Mouse (Mus musculus) left cerebral cortex, adult 18-20 months (tissue): ENCODE measurements at regions not wholly inside any gene's neighbourhood (a gene's known extent, or its start where the extent isn't known, plus 50 kb on each side); places are given as distances from the start of the nearest gene placed in this dataset.

Experiments
- DNase-seq, 2 experiments: peaks; one replicate each; pipeline ENCODE4 v3.0.0; 2021 to 2022; ENCODE audit warnings: low spot score in 2 of 2, mixed read lengths in 1 of 2

- DNase-seq: no peak
Measured at GRCm38 (mm10) chr13:35381641-35382040, 278.0 kb upstream of the Cdyl start.

- no peak for DNase-seq
Measured at GRCm38 (mm10) chr13:35383000-35383623, 276.5 kb upstream of the Cdyl start.

- no peak for DNase-seq
Measured at GRCm38 (mm10) chr13:35383624-35384018, 276.0 kb upstream of the Cdyl start.

- DNase-seq: no peak
Measured at GRCm38 (mm10) chr13:35388380-35388779, 271.3 kb upstream of the Cdyl start.

GRCm38 (mm10) chr13:35389781-35390525 lies 269.7 kb upstream of the Cdyl start:
- no peak for DNase-seq

DNA sequence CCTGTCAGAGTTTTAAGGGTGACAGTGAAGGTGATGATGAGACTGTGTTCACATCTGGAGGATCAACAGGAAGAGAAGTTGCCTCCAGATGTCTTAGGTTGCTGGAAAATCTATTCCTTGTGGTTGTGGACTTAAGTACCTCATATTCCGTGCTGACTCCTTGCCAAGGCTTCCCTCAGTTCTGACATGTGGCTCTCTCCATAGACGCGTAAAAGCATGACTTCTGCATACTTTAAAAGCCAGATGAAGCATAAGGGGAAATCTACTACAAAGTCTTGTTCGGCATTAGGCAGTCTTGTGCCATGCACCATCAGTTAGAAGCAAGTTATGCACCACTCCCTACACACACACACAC lies 269.1 kb upstream of the Cdyl start:
- DNase-seq: no peak

DNA sequence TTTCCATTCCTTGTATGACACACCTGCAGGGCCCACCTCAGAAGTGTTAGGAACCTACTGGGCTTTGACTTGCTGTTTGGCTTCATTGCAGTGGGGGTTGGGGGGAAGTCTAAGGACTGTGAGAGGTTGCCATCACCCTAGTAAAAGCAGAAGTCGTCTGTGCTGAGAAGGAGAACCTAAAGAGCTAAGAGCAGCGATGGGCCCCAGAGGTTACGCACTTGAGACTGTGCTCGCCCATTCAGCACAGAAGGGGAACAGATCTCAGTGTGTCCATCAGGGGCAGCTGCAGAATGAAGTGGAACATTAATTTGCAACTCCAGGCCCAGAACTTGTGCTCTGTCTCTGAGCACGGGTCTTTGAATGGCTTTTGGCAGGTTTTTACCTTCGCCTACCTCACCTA lies 267.5 kb upstream of the Cdyl start:
- no peak for DNase-seq

DNA sequence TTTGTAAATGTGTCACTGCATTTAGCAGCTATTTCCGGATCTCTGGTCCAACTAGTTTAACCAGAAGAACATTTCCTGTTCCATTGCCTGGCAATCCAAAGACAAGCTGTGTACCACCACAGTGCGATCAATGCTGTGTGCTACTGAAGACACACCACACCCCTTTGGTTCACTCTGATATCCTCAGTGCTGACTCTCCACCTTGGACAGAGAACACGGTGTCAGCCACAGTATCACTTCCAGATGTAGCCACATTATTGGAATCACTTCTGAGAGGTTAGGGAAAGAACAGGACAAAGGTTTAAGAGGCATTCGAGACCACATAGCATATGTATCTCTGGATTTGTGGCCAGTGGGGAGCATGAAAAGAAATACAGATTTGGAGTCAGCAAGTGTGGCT lies 264.4 kb upstream of the Cdyl start:
- DNase-seq: no peak

- DNase-seq: no peak
Measured at GRCm38 (mm10) chr13:35395630-35396029, 264.0 kb upstream of the Cdyl start.

DNA sequence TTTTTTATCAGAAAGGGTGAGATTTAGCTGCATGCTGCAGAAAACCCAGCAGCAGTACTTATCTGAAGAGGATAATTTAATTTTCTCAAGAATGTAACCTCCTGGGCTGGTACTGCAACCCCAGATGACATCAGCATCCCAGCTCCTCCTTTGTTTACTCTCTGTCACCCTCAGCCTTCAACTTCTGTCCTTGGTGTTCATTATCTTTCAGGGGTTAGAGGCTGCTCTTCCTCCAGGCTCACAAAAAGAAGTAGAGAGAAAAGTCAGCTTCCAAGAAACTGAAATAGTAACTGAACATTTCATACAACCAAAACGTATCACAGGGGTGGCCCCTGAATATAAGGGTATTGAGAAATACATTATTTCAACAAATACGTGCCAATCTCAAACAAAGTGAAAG lies 262.5 kb upstream of the Cdyl start:
- DNase-seq: no peak

DNA sequence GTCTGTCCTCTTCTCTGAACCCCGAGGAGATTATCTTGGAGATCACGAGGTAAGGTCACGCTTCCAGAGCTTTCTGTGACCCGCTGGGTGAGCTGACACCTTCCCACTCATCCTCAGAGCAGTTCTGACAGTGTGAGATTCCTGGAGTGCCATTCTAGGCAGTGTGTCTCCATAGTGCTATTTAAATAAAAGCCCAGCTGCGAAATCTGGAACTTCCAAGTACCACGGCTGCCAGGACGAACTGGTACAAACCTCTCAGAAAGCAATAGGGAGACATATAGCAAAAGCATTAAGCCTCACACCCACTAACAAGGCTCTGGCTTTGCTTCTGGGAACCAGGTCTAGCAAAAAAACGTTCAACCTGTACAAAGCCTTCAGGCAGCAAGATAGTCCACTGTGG lies 261.4 kb upstream of the Cdyl start:
- DNase-seq: peak; percentile 4 to 16

- DNase-seq: no peak
Measured at GRCm38 (mm10) chr13:35402856-35403255, 256.8 kb upstream of the Cdyl start.

- no peak for DNase-seq
Measured at GRCm38 (mm10) chr13:35404428-35404827, 255.2 kb upstream of the Cdyl start.

GRCm38 (mm10) chr13:35405384-35405783 lies 254.2 kb upstream of the Cdyl start:
- no peak for DNase-seq

GRCm38 (mm10) chr13:35417500-35417899 lies 242.1 kb upstream of the Cdyl start:
- no peak for DNase-seq

DNA sequence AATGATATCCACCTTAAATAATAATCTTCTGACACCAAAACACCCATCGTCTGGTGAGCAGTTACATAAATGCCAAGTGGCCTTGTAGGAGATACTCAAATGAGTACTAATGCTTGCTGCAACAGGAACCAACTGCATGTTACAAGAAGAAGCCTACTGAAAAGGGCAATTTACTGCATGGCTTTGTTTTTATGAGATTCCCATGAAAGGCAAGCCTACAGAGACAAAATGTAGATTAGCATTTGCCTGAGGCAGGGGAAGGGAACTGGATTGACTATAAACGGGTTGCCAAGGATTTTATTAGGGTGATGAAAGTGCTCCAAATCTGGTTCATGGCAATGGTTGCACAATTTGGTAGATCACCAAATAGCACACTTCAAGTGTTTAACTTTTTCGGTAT lies 239.6 kb upstream of the Cdyl start:
- no peak for DNase-seq

GRCm38 (mm10) chr13:35426061-35426460 lies 233.6 kb upstream of the Cdyl start:
- DNase-seq: no peak

GRCm38 (mm10) chr13:35435173-35435572 lies 224.5 kb upstream of the Cdyl start:
- DNase-seq: no peak

DNA sequence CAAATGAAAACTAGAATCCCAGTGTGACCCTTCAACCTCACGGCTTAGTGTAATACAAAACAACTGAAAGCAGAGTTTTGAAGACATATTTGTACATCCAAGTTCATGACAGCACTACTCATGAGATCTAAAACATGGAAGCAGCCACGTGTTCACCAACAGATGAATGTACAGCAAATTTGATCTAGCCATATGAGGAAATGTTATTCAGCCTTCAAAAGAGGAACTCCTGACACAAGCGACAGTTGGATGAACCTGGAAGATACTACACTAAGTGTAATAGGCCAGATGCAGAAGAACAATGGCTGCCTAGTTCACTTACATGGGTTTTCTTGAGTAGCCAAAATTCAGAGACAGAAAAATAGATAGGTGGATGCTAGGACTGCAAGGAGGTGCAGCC lies 212.0 kb upstream of the Cdyl start:
- DNase-seq: no peak

GRCm38 (mm10) chr13:35452420-35452819 lies 207.2 kb upstream of the Cdyl start:
- no peak for DNase-seq

DNA sequence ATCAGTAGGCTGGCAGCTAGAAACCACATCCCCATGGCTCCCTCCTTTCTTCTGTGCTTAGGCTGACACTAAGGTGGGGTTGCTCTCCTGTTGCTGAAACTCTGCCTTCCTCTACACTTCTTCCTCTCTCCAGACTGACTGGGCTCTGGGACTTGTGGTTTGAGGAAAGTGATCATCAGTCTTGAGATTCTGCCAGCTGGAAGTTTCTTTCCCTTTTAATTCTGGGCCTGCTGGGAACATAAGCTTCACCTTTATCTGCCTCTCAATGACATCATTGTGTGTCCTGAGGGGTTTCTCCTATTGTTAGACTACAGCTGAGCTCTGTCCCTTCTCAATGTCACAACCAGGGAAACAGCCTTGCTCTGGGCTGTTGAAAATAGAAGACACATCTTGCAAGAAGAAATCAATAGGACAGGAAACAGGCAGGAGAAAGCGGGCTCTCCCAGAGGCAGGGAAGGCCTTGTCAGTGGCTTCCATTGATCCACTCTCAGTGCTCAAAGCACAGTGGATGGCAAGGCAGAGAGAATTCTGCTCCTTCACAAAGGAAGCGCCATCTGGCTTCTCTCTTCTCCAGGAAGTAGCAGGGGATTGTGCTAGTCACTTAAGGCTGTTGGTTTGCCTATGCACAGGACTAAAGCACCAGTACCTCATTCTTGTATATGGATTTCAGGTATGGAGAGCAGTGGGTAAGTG lies 206.3 kb upstream of the Cdyl start:
- DNase-seq: no peak

DNA sequence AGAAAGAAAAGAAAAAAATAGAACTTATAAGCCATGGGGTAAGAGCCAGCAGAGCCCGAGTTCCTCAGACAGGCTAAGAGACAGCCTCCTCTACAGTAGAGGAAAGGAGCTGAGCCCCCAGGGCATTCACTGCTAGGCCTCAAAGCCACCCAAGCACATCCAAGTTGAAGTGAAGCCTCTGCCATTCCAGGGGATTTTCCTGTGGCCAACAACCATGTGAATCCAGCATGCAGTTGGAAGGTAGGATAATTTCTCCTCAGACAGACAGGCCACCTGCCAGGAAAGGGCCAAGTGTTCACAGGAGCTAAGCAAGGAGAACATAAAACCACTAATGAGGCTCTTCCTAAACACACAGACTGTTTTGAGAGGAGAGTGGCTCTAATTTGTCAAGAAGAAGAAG lies 199.6 kb upstream of the Cdyl start:
- DNase-seq: no peak

DNA sequence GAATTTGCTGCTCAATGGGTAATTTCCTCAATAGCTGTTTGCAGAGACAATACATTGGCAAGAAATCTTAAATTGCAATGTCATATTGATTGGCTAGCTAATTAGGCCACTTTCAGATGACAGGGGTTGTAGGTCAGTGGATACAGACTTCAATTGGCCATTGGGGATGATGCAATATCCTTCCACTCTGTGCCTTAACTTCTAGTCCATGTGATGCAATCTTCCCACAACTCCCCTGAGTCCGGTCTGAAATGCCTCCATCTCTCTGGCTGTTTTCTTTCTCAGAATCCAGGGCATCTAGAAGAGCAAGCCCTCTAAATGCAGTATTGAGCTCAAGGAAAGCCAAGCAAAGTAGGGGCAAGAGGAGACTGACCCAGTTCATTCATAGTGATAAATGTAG lies 196.4 kb upstream of the Cdyl start:
- no peak for DNase-seq
